Mouse (Mus musculus): ENCODE results near the gene Taar8b. TPM values are rescaled to one million over a fixed set of nuclear protein-coding genes. Genes with fewer than 3 reads are reported as not detected.
A peak's percentile ranks its signal among the peaks of the same experiment; 100 is the strongest.
"Not testable (repeated sequence)": the region's sequence is repeated elsewhere in the genome, so short reads cannot be mapped to it uniquely, and the experiment has no call there.

The Taar8b gene
- polyA plus RNA-seq, 1 experiment from 2014 or later = not detected

DNA sequence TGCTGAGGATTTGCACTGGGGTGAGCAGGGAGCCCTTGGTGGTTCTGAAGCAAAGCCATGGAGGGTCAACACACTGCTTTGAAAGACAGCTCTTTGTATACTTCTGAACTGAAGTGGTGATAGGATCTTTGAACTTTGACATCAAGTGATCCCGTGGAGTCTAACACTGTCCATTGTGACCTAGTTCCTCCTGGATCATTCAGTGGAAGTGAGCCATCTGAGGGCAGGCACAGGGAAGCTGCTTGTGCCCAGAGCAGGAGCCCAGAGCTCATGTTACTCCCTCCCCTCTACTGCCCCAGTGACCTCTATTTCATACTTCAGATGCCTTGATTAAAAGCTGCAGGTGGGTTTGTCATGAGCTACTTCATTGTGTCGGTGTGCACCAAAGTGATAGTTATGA, 4.9 kb upstream of the Taar8b start:
- H3K4me1 ChIP-seq; H3K9ac ChIP-seq; H3K27ac ChIP-seq; H3K27me3 ChIP-seq; ATAC-seq; H3K36me3 ChIP-seq (ENCODE audit: poor library complexity, severe bottlenecking); H3K4me2 ChIP-seq; H3K4me3 ChIP-seq; H3K9me3 ChIP-seq (replicated peaks): not testable (repeated sequence)
- WGBS = 75% methylated on average over 2 of the region's 2 CpGs

DNA sequence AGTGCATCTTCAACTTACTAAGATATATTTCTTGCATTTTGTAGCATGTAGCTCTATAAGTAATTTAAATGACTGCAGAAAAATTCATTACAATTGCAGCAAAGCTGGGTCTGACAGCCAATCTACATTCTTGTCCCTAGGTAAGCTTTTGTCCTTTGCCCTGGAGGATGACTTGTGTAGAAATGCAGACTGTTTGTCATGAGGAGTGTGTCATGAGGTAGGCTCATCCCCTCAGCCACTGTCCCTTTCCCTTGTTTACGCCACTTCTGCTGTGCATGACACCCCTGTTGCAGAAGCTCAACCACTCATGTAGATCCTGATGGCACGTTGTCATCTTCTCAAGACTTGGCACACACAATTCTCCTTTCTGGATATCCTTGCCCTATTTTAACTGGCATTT, 4.9 kb downstream of the Taar8b start:
- no peaks in the 10 kb centered on the region for H3K9me3 ChIP-seq (replicated peaks)
- H3K9ac ChIP-seq = no peak overlapping the region
- 86% methylated on average over 2 of the region's 2 CpGs for WGBS
- H3K4me1 ChIP-seq = no peaks in the 10 kb centered on the region
- H3K27ac ChIP-seq = no peak overlapping the region
- no peak for ATAC-seq
- no peaks in the 10 kb centered on the region for H3K36me3 ChIP-seq (ENCODE audit: poor library complexity, severe bottlenecking)
- no peaks in the 10 kb centered on the region for H3K27me3 ChIP-seq
- no peak overlapping the region for H3K4me3 ChIP-seq
- no peak overlapping the region for H3K4me2 ChIP-seq

- H3K27ac ChIP-seq = no peak overlapping the region
- ATAC-seq = no peak
- 91% methylated on average over 5 of the region's 5 CpGs for WGBS
- H3K36me3 ChIP-seq (ENCODE audit: poor library complexity, severe bottlenecking) = no peaks in the 10 kb centered on the region
- H3K4me3 ChIP-seq = no peak overlapping the region
- no peak overlapping the region for H3K9ac ChIP-seq
- no peaks in the 10 kb centered on the region for H3K9me3 ChIP-seq (replicated peaks)
- H3K4me2 ChIP-seq = no peak overlapping the region
- no peaks in the 10 kb centered on the region for H3K4me1 ChIP-seq
- H3K27me3 ChIP-seq = no peaks in the 10 kb centered on the region
These were observed 5.5 kb downstream of the Taar8b start for GRCm38 (mm10) chr10:24086555-24086954.

DNA sequence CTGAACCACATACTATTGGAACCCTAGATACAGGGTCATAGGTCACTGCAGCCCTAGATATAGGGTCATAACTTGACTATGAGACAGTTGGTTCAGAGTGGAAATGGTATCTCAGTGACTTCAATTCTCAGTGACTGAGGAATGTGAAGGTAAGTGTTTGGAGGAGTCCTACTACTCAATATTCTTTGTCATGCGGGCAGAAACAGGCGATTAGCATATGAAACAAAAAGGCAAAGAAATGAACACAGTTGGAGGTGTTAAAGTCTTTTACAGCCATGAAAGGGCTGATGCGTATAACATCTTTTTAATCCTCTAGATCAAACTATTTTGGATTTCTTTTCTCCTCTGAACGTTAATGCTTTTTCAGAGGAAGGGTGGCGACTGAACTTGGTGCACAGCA, 6.2 kb downstream of the Taar8b start:
- Histone ChIP-seq H3K4me1 (no peaks in the 10 kb centered on the region), H3K27ac (no peak overlapping the region), H3K4me3 (no peak overlapping the region), H3K9ac (no peak overlapping the region), H3K27me3 (no peaks in the 10 kb centered on the region), H3K4me2 (no peak overlapping the region), H3K9me3 (replicated peaks) (no peaks in the 10 kb centered on the region), H3K36me3 (ENCODE audit: poor library complexity, severe bottlenecking) (no peaks in the 10 kb centered on the region)
- 32% methylated on average over 5 of the region's 5 CpGs for WGBS
- ATAC-seq = no peak

DNA sequence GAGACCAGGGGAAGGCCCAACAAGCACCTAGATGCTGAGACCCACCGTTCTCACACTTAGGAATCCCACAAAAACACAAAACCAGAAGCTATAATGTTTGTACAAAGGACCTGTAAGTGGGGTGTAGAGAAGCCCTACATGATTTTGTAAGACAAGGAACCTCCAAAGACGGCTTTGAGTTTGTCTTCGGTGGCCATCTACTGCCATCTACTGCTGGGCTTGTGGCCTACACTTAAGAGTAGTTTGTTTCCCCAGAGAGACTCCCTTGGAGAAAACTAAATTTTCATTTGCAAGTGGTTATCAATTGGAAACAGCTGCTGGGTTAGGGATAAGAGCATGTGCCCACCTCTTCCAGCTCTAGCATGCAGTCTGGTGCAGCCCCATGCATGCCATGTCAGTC, 11.9 kb downstream of the Taar8b start:
- WGBS = 47% methylated on average over 3 of the region's 3 CpGs
- ATAC-seq = peak; percentile 58
- Histone ChIP-seq H3K27me3 (no peaks in the 10 kb centered on the region), H3K9me3 (replicated peaks) (no peaks in the 10 kb centered on the region), H3K4me2 (no peak overlapping the region), H3K27ac (no peak overlapping the region), H3K36me3 (ENCODE audit: poor library complexity, severe bottlenecking) (no peaks in the 10 kb centered on the region), H3K9ac (no peak overlapping the region), H3K4me3 (no peak overlapping the region), H3K4me1 (no peaks in the 10 kb centered on the region)

GRCm38 (mm10) chr10:24076200-24076599, 15.9 kb downstream of the Taar8b start, which contains the start of gene Taar8a:
Gene Taar8a (plus strand): TSS chr10:24076500.
- not testable (repeated sequence) for H3K4me3 ChIP-seq; ATAC-seq; H3K9me3 ChIP-seq (replicated peaks); H3K4me2 ChIP-seq; H3K9ac ChIP-seq; H3K27ac ChIP-seq; H3K27me3 ChIP-seq; H3K36me3 ChIP-seq (ENCODE audit: poor library complexity, severe bottlenecking); H3K4me1 ChIP-seq
- WGBS = 84% methylated on average over 2 of the region's 4 CpGs

GRCm38 (mm10) chr10:24074751-24075150, 17.3 kb downstream of the Taar8b start:
- H3K9ac ChIP-seq; H3K9me3 ChIP-seq (replicated peaks); H3K4me2 ChIP-seq; ATAC-seq; H3K27me3 ChIP-seq; H3K36me3 ChIP-seq (ENCODE audit: poor library complexity, severe bottlenecking); H3K27ac ChIP-seq; H3K4me1 ChIP-seq; H3K4me3 ChIP-seq: not testable (repeated sequence)
- 52% methylated on average over 2 of the region's 2 CpGs for WGBS

DNA sequence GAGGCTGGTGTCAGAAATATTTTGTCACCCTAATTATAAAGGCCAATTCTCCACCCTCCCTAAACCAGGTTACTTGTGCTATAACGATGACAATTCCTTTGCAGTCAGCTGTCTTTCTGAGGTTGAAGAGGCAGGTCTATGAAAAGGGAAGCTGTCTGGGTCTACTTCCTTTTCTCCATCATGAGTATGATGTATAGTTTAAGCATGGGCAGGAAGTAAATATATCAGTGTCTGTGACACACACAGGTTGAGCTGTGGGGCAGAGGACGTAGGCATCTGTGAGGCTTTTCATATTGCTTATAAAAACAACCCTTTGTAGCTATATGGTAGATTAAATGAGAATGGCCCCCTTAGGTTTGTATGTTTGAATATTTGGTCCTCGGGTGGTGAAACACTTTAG, 33.1 kb downstream of the Taar8b start:
- Histone ChIP-seq H3K9ac (no peak overlapping the region), H3K27ac (no peak overlapping the region), H3K4me2 (no peak overlapping the region), H3K9me3 (replicated peaks) (no peaks in the 10 kb centered on the region), H3K27me3 (no peaks in the 10 kb centered on the region), H3K4me1 (no peaks in the 10 kb centered on the region), H3K4me3 (no peak overlapping the region), H3K36me3 (ENCODE audit: poor library complexity, severe bottlenecking) (no peaks in the 10 kb centered on the region)
- ATAC-seq = no peak
- WGBS = 85% methylated on average over 3 of the region's 3 CpGs

- no peak overlapping the region for H3K9ac ChIP-seq
- 58% methylated on average over 5 of the region's 5 CpGs for whole genome bisulfite sequencing
- H3K27me3 ChIP-seq = no peaks in the 10 kb centered on the region
- no peak overlapping the region for H3K27ac ChIP-seq
- H3K4me3 ChIP-seq = no peak overlapping the region
- ATAC-seq = no peak
- no peaks in the 10 kb centered on the region for H3K36me3 ChIP-seq (ENCODE audit: poor library complexity, severe bottlenecking)
- no peaks in the 10 kb centered on the region for H3K9me3 ChIP-seq (replicated peaks)
- no peaks in the 10 kb centered on the region for H3K4me1 ChIP-seq
- H3K4me2 ChIP-seq = no peak overlapping the region
These were observed 40.1 kb downstream of the Taar8b start for GRCm38 (mm10) chr10:24052039-24052438.

DNA sequence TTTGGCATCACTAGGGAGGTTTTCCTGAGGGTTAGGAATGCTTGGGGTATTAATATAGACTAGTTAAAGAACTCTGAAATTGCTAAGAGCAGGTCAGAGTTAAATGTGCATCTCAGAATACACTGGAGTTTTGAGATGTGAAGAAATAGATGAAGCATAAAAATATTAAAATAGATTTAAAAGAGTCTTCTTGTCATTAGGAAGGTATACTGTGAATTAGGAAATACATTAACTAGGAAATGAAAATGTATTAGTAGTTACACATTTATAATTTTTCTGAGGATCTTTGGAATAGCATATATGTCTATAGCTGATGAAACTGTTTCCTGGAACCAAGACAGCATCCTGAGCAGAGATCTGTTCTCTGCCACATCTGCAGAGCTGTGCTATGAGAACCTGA, 42.9 kb downstream of the Taar8b start, which contains the start of gene Taar7f:
TSS of gene Taar7f (plus strand) at position 301 of the 400 bp plus-strand sequence.
- Histone ChIP-seq H3K4me1 (no peaks in the 10 kb centered on the region), H3K36me3 (ENCODE audit: poor library complexity, severe bottlenecking) (no peaks in the 10 kb centered on the region), H3K4me2 (no peak within 1 kb of the TSS), H3K4me3 (no peak within 1 kb of the TSS), H3K27ac (no peak within 1 kb of the TSS), H3K9ac (no peak within 1 kb of the TSS), H3K9me3 (replicated peaks) (no peaks in the 10 kb centered on the region), H3K27me3 (no peaks in the 10 kb centered on the region)
- ATAC-seq = no peak

Other genes starting within 250 kb of the Taar8b start
- not detected in 2 replicates for gene Vnn3, start 240.8 kb downstream of the Taar8b start, polyA plus RNA-seq (2015; fragmentation: Nextera tagmentation; extraction: Ambion mirVana)
- 0.14 TPM in 1 of 2 replicates, not detected in the other for gene Vnn1, start 197.6 kb downstream of the Taar8b start, polyA plus RNA-seq (2015; fragmentation: Nextera tagmentation; extraction: Ambion mirVana)
- not detected in 2 replicates for gene Taar1, start 171.9 kb downstream of the Taar8b start, polyA plus RNA-seq (2015; fragmentation: Nextera tagmentation; extraction: Ambion mirVana)
- gene Taar2, start 153.7 kb downstream of the Taar8b start, polyA plus RNA-seq (2015; fragmentation: Nextera tagmentation; extraction: Ambion mirVana) = not detected in 2 replicates
- gene Taar3, start 142.7 kb downstream of the Taar8b start, polyA plus RNA-seq (2015; fragmentation: Nextera tagmentation; extraction: Ambion mirVana) = not detected in 2 replicates
- gene Taar4, start 131.8 kb downstream of the Taar8b start, polyA plus RNA-seq (2015; fragmentation: Nextera tagmentation; extraction: Ambion mirVana) = not detected in 2 replicates
- not detected in 2 replicates for gene Taar5, start 121.6 kb downstream of the Taar8b start, polyA plus RNA-seq (2015; fragmentation: Nextera tagmentation; extraction: Ambion mirVana)
- gene Taar6, start 106.6 kb downstream of the Taar8b start, polyA plus RNA-seq (2015; fragmentation: Nextera tagmentation; extraction: Ambion mirVana) = not detected in 2 replicates
- gene Taar7a, start 98.8 kb downstream of the Taar8b start, polyA plus RNA-seq (2015; fragmentation: Nextera tagmentation; extraction: Ambion mirVana) = not detected in 2 replicates
- gene Taar7b, start 92.4 kb downstream of the Taar8b start, polyA plus RNA-seq (2015; fragmentation: Nextera tagmentation; extraction: Ambion mirVana) = not detected in 2 replicates
- gene Taar7d, start 65.1 kb downstream of the Taar8b start, polyA plus RNA-seq (2015; fragmentation: Nextera tagmentation; extraction: Ambion mirVana) = not detected in 2 replicates
- gene Taar7e, start 54.7 kb downstream of the Taar8b start, polyA plus RNA-seq (2015; fragmentation: Nextera tagmentation; extraction: Ambion mirVana) = not detected in 2 replicates
- gene Taar7f, start 42.8 kb downstream of the Taar8b start, polyA plus RNA-seq (2015; fragmentation: Nextera tagmentation; extraction: Ambion mirVana) = not detected in 2 replicates
- gene Taar8a, start 15.8 kb downstream of the Taar8b start, polyA plus RNA-seq (2015; fragmentation: Nextera tagmentation; extraction: Ambion mirVana) = not detected in 2 replicates
- not detected in 2 replicates for gene Taar8c, start 9.6 kb upstream of the Taar8b start, polyA plus RNA-seq (2015; fragmentation: Nextera tagmentation; extraction: Ambion mirVana)
- not detected in 2 replicates for gene Taar9, start 17.2 kb upstream of the Taar8b start, polyA plus RNA-seq (2015; fragmentation: Nextera tagmentation; extraction: Ambion mirVana)
- 179 TPM in 2 replicates for gene Stx7, start 57.0 kb upstream of the Taar8b start, polyA plus RNA-seq (2015; fragmentation: Nextera tagmentation; extraction: Ambion mirVana)
- gene Moxd1, start 131.2 kb upstream of the Taar8b start, polyA plus RNA-seq (2015; fragmentation: Nextera tagmentation; extraction: Ambion mirVana) = 0.88 and 1.4 TPM in 2 replicates